Mouse (Mus musculus): ENCODE data around the gene Pigs. TPM values are rescaled to one million over a fixed set of nuclear protein-coding genes. Genes with fewer than 3 reads are reported as not detected.

The Pigs gene
- polyA plus RNA-seq, 1 experiment from 2014 or later, result 73.7 TPM

GRCm38 (mm10) chr11:78344328-78344889, 16.2 kb downstream of the Pigs start:
- peaks cover 54% of the 10 kb centered on the region for H3K36me3 ChIP-seq (replicated peaks)
- 78% methylated on average over 6 of the region's 6 CpGs for WGBS
- peak overlapping the region; percentile 97 for H3K27ac ChIP-seq (replicated peaks)
- no peak for DNase-seq (ENCODE audit: low spot score)
- no peaks in the 10 kb centered on the region for H3K9me3 ChIP-seq
- H3K4me3 ChIP-seq, result peak overlapping the region; percentile 79
- peaks cover 56% of the 10 kb centered on the region for H3K4me1 ChIP-seq
- H3K27me3 ChIP-seq (replicated peaks; ENCODE audit: low read depth, poor library complexity, severe bottlenecking), result no peaks in the 10 kb centered on the region

GRCm38 (mm10) chr11:78344890-78345715, 16.9 kb downstream of the Pigs start:
- whole genome bisulfite sequencing, result 59% methylated on average over 8 of the region's 8 CpGs
- no peaks in the 10 kb centered on the region for H3K27me3 ChIP-seq (replicated peaks; ENCODE audit: low read depth, poor library complexity, severe bottlenecking)
- H3K4me1 ChIP-seq, result peaks cover 60% of the 10 kb centered on the region
- no peaks in the 10 kb centered on the region for H3K9me3 ChIP-seq
- H3K4me3 ChIP-seq, result peak overlapping the region; percentile 79; the same call in 1 of the 2 replicates
- DNase-seq (ENCODE audit: low spot score), result peak; percentile 47
- peak overlapping the region; percentile 37; the same call in 1 of the 2 replicates for H3K27ac ChIP-seq (replicated peaks)
- H3K36me3 ChIP-seq (replicated peaks), result peaks cover 52% of the 10 kb centered on the region

DNA sequence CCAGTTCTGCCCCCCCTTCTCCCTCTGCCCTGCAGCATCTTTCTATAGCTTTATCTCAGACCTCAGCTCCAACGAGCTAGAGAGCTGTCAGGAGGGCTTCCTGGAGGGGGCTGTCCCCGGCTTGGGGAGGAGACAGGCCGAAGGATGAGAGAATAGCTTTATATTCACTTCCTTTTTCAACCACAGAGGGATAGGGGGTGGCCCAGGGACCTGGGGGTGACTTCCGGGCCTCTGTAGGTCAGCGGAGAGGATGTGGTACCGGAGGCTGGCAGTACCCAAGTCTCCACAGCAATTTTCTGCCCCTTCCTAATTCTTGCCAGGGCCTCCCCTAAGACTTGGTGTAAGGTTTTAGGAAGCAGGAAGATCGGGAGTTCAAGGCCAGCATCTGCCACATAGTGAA, 17.6 kb downstream of the Pigs start:
- peaks cover 60% of the 10 kb centered on the region for H3K4me1 ChIP-seq
- no peaks in the 10 kb centered on the region for H3K9me3 ChIP-seq
- 0 out of 2 replicates have a peak overlapping the region, but pooled peaks have one; percentile 17 for H3K4me3 ChIP-seq
- no peak for DNase-seq (ENCODE audit: low spot score)
- WGBS, result 78% methylated on average over 7 of the region's 7 CpGs
- H3K27me3 ChIP-seq (replicated peaks; ENCODE audit: low read depth, poor library complexity, severe bottlenecking), result no peaks in the 10 kb centered on the region
- H3K27ac ChIP-seq (replicated peaks), result 0 out of 2 replicates have a peak overlapping the region, but pooled peaks have one; percentile 37
- peaks cover 45% of the 10 kb centered on the region for H3K36me3 ChIP-seq (replicated peaks)

DNA sequence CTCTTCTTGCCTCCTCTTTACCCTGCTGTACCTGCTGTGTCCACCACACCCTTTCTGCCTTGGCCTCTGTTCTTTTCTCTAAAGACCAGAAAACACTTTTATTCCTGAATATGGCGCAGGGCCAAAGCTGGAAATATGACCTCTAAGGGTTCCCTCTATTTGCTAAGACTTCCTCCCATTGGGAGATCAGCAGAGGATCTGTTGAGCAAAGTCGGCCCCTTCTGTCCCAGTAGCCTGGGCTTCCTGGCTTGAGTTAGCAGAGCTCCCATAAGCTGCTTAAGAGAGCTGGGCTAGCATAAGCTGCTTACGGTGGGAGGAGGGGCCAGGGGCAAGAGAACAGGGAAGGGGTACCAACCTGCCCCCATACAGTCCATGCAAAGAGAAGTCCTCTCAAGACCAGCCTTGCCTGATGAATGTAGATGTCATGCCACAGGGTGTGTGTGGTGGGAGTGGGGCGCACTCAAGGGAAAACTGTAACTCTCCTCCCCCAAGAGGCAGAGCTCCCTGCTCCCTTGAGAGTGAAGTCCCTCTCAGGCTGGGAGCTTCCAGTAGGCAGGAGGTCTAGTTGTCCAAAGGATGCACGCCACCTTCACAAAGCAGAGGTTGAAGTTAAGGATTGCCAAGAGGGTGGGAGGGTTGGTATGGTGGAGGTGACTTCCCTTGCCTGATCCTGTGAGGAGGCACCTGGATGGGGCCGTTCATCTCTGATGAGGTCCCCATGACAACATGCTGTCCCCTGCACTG, 18.3 kb downstream of the Pigs start:
- Histone ChIP-seq H3K27me3 (replicated peaks; ENCODE audit: low read depth, poor library complexity, severe bottlenecking) (no peaks in the 10 kb centered on the region), H3K36me3 (replicated peaks) (peaks cover 38% of the 10 kb centered on the region), H3K4me1 (peaks cover 60% of the 10 kb centered on the region), H3K27ac (replicated peaks) (no peak overlapping the region; the same call in 1 of the 2 replicates), H3K9me3 (no peaks in the 10 kb centered on the region), H3K4me3 (no peak overlapping the region)
- DNase-seq (ENCODE audit: low spot score), result no peak
- WGBS, result 78% methylated on average over 6 of the region's 6 CpGs

DNA sequence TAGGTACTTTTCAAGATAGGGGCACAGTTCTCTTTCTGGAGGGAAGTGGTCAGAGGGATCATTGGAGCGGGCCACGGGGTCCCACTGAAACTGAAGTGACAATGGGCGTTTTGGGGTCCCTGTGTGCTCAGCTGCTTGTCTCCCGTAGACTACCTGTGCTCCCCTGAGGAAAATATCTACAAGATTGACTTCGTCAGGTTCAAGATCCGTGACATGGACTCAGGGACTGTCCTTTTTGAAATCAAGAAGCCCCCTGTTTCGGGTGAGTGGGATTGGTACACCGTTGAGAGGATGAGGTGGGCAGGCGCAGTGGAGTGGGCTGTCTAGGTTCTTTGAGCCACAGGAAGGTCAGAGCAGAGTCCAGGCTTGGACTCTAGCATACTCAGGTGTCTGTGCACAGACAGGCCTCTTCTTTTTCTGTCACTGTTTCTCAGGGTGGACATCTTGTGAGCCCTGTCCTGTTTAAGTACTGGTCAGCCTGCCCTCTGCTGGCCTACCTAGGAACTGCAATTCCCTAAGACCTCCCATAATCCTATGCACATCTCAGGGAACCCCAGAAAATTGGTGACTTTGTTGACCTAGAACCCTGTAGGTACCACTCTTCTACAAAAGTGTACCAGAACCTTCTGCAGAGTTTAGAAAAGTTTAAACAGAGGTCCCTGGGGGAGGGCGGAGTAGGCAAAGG, 19.0 kb downstream of the Pigs start:
- no peaks in the 10 kb centered on the region for H3K27me3 ChIP-seq (replicated peaks; ENCODE audit: low read depth, poor library complexity, severe bottlenecking)
- WGBS, result 85% methylated on average over 10 of the region's 10 CpGs
- no peaks in the 10 kb centered on the region for H3K9me3 ChIP-seq
- H3K4me1 ChIP-seq, result peaks cover 60% of the 10 kb centered on the region
- DNase-seq (ENCODE audit: low spot score), result peak; percentile 74
- peaks cover 34% of the 10 kb centered on the region for H3K36me3 ChIP-seq (replicated peaks)
- no peak overlapping the region for H3K4me3 ChIP-seq
- no peak overlapping the region for H3K27ac ChIP-seq (replicated peaks)

GRCm38 (mm10) chr11:78347908-78348307, 19.7 kb downstream of the Pigs start:
- 81% methylated on average over 9 of the region's 9 CpGs for WGBS
- no peak overlapping the region for H3K27ac ChIP-seq (replicated peaks)
- peaks cover 56% of the 10 kb centered on the region for H3K4me1 ChIP-seq
- H3K4me3 ChIP-seq, result no peak overlapping the region
- H3K36me3 ChIP-seq (replicated peaks), result peaks cover 34% of the 10 kb centered on the region
- H3K9me3 ChIP-seq, result no peaks in the 10 kb centered on the region
- no peaks in the 10 kb centered on the region for H3K27me3 ChIP-seq (replicated peaks; ENCODE audit: low read depth, poor library complexity, severe bottlenecking)
- no peak for DNase-seq (ENCODE audit: low spot score)

DNA sequence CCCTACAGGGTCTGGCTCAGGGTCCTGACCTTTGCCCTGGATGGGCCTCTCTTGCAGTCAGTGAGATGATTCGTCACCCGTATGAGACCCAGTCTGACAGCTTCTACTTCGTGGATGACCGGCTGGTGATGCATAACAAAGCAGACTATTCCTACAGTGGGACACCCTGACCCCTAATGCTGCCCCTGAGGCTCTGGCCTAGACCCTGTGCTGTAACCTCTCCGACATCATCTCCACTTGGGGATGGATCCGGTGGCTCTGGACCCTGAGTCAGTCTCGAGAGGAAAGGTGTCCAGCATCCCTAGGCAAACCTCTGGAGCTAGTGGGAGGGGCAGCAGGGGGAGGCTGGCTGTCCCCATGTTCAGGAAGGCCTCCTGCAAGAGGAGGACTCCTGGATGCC, 20.3 kb downstream of the Pigs start:
- Histone ChIP-seq H3K27me3 (replicated peaks; ENCODE audit: low read depth, poor library complexity, severe bottlenecking) (no peaks in the 10 kb centered on the region), H3K36me3 (replicated peaks) (peaks cover 34% of the 10 kb centered on the region), H3K4me1 (peaks cover 51% of the 10 kb centered on the region), H3K27ac (replicated peaks) (no peak overlapping the region), H3K9me3 (no peaks in the 10 kb centered on the region), H3K4me3 (no peak overlapping the region)
- no peak for DNase-seq (ENCODE audit: low spot score)
- WGBS, result 48% methylated on average over 7 of the region's 7 CpGs

DNA sequence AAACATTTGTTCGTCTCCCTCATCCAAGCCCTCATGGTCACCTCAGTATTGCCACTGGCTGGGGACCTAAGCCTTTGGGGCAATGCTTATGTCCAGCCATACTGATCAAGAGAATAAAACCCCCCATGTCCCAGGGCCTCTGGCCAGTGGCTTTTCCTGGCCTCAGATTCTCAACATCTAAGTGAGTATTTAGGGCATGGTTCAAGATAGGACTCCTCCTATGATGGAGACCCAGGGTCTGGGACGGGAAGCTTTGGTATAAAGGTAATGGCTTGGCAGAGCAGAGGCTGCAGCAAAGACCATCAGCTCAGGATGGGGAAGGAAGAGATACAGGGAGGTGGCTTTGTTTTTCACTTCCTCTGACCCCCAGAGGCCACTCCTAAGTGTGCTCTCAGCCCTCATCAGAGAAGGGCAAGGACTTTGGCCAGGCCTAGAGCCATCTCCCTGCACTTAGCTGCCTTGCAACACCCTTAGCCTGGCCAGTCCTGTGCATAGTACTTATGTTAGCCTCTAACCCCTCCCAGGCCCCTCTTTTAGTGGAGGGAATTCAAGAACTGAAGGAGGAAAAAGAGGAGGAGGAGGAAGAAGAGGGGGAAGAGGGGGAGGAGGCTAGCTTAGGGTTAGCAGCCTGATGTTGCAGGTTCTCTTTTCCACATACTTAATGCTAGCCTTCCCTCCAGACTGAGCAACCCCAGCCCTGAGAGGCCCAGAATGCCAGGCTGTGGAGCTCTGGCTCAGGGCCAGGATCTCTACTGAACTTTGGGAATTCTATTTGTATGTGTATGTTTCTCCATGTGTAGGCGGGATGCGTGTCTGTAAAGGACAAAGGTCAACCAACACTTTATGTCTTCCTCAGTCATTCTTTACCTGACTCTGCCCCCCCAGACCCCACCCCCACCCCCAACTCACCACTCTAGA, 21.5 kb downstream of the Pigs start:
- DNase-seq (ENCODE audit: low spot score), result no peak
- Histone ChIP-seq H3K27me3 (replicated peaks; ENCODE audit: low read depth, poor library complexity, severe bottlenecking) (no peaks in the 10 kb centered on the region), H3K4me3 (no peak overlapping the region), H3K27ac (replicated peaks) (no peak overlapping the region), H3K4me1 (peaks cover 40% of the 10 kb centered on the region), H3K9me3 (no peaks in the 10 kb centered on the region), H3K36me3 (replicated peaks) (peaks cover 34% of the 10 kb centered on the region)
- 88% methylated on average over 4 of the region's 4 CpGs for WGBS

DNA sequence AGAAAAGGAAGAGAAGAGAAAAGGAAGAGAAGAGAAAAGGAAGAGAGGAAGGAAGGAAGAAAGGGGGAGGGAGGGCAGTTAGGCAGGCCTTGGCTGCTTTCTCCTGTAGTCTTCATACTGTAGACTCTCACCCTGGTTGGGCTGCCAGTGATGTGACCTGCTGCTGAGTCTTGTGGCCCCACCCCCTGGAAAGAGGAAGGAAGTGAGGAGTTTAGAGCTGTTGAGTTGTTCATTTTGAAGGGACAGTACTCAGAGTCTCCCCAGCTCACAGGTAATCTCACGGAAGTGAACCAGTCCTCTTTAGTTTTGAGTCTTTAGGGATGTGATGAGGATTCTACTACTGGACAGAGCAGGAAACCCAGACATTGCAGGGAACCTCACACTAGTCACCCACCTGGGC, 24.9 kb downstream of the Pigs start:
- H3K27ac ChIP-seq (replicated peaks), result no peak overlapping the region
- no peaks in the 10 kb centered on the region for H3K9me3 ChIP-seq
- H3K27me3 ChIP-seq (replicated peaks; ENCODE audit: low read depth, poor library complexity, severe bottlenecking), result no peaks in the 10 kb centered on the region
- no peak overlapping the region for H3K4me3 ChIP-seq
- peaks cover 19% of the 10 kb centered on the region for H3K36me3 ChIP-seq (replicated peaks)
- 85% methylated on average over 1 of the region's 1 CpGs for WGBS
- H3K4me1 ChIP-seq, result 0 out of 2 replicates have a peak, but pooled peaks cover 9% of the 10 kb centered on the region
- DNase-seq (ENCODE audit: low spot score), result no peak

GRCm38 (mm10) chr11:78354905-78355304, 26.7 kb downstream of the Pigs start:
- Histone ChIP-seq H3K4me1 (peaks cover 7% of the 10 kb centered on the region; the same call in 1 of the 2 replicates), H3K9me3 (no peaks in the 10 kb centered on the region), H3K27me3 (replicated peaks; ENCODE audit: low read depth, poor library complexity, severe bottlenecking) (peaks cover 11% of the 10 kb centered on the region), H3K4me3 (no peak overlapping the region), H3K27ac (replicated peaks) (no peak overlapping the region), H3K36me3 (replicated peaks) (peaks cover under 1% of the 10 kb centered on the region; the same call in 1 of the 2 replicates)
- no peak for DNase-seq (ENCODE audit: low spot score)
- WGBS, result 89% methylated on average over 6 of the region's 6 CpGs

- DNase-seq (ENCODE audit: low spot score), result peak; percentile 87
- H3K4me3 ChIP-seq, result no peak overlapping the region
- peaks cover 14% of the 10 kb centered on the region; the same call in 1 of the 2 replicates for H3K4me1 ChIP-seq
- H3K9me3 ChIP-seq, result no peaks in the 10 kb centered on the region
- H3K27ac ChIP-seq (replicated peaks), result peak overlapping the region; percentile 69; the same call in 1 of the 2 replicates
- no peaks in the 10 kb centered on the region for H3K36me3 ChIP-seq (replicated peaks)
- H3K27me3 ChIP-seq (replicated peaks; ENCODE audit: low read depth, poor library complexity, severe bottlenecking), result peaks cover 11% of the 10 kb centered on the region
- WGBS, result 33% methylated on average over 4 of the region's 4 CpGs
Measured at GRCm38 (mm10) chr11:78355471-78356238, 27.4 kb downstream of the Pigs start.
